Mouse (Mus musculus): Measurements from ENCODE around the gene Corin. TPM values are rescaled to one million over a fixed set of nuclear protein-coding genes. Genes with fewer than 3 reads are reported as not detected.

The Corin gene
- polyA plus RNA-seq, 1 experiment from 2014 or later, result 3.1 TPM

DNA sequence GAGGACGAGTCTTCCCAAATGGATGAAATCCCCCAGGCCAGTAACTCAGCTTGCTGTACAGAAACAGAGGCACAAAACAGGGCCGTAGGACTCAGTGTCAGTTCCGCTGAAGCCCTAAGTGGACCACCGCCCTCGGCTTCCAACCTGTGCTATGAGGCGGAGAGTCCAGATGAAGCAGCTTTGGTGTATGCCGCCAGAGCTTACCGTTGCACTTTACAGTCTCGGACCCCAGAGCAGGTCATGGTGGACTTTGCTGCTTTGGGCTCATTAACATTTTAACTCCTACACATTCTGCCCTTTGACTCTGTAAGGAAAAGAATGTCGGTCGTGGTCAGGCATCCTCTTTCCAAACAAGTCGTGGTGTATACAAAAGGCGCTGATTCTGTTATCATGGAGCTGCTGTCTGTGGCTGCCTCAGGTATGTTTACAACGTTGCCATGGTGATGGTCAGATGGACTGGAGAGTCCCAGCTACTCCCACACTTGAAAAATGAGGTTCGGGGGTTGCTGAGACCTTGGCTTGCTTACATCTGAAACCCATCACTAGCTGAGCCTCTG, 240.0 kb downstream of the Corin start:
- Histone ChIP-seq H3K9ac (ENCODE audit: low read depth, low read length) (no peak overlapping the region), H3K27ac (ENCODE audit: low read depth, low read length) (no peak overlapping the region), H3K4me3 (ENCODE audit: low read depth, low read length) (no peak overlapping the region), H3K4me2 (no peak overlapping the region), H3K36me3 (ENCODE audit: control insufficient read depth, insufficient read depth, low read length) (0 out of 2 replicates have a peak, but pooled peaks cover 4% of the 10 kb centered on the region), H3K27me3 (replicated peaks; ENCODE audit: control insufficient read depth, insufficient read depth, low read length) (no peaks in the 10 kb centered on the region), H3K9me3 (ENCODE audit: control insufficient read depth, low read length) (no peaks in the 10 kb centered on the region), H3K4me1 (replicated peaks; ENCODE audit: control insufficient read depth, insufficient read depth, low read length) (no peaks in the 10 kb centered on the region; the same call in 1 of the 2 replicates)
- 66% methylated on average over 15 of the region's 15 CpGs for WGBS
- DNase-seq (ENCODE audit: low spot score) (no peak), ATAC-seq (replicated peaks; ENCODE audit: low FRiP score) (peak; percentile 52)

DNA sequence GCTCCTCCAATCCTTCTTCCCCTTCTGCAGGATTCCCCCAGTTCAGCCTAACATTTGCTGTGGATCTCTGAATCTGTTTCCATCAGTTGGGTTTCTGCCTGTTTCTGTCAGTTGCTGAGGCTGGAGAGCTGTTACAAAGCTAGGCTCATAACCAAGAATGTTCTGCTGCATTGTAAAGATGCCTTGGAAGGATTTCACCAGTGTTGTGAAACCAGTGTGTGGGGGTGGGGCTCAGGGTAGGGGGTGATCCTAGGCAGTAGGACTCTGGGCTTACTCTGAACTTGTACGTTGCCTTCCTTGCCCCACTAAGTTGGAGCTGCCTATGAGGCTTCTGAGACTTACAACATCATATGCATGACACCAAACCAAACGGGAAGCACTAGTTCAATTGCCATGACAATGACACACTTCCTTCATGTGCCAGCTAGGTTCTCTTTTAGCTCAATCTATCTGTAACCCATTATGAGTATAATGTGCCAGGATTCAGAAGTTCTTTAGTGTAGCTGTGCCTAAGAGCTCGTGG, 242.4 kb downstream of the Corin start:
- H3K36me3 ChIP-seq (ENCODE audit: control insufficient read depth, insufficient read depth, low read length), result no peaks in the 10 kb centered on the region
- no peak overlapping the region for H3K27ac ChIP-seq (ENCODE audit: low read depth, low read length)
- no peaks in the 10 kb centered on the region; the same call in 1 of the 2 replicates for H3K4me1 ChIP-seq (replicated peaks; ENCODE audit: control insufficient read depth, insufficient read depth, low read length)
- DNase-seq (ENCODE audit: low spot score) (no peak), ATAC-seq (replicated peaks; ENCODE audit: low FRiP score) (no peak)
- WGBS, result 84% methylated on average over 3 of the region's 3 CpGs
- H3K4me2 ChIP-seq, result no peak overlapping the region
- H3K9me3 ChIP-seq (ENCODE audit: control insufficient read depth, low read length), result no peaks in the 10 kb centered on the region
- no peaks in the 10 kb centered on the region for H3K27me3 ChIP-seq (replicated peaks; ENCODE audit: control insufficient read depth, insufficient read depth, low read length)
- no peak overlapping the region for H3K9ac ChIP-seq (ENCODE audit: low read depth, low read length)
- no peak overlapping the region for H3K4me3 ChIP-seq (ENCODE audit: low read depth, low read length)

DNA sequence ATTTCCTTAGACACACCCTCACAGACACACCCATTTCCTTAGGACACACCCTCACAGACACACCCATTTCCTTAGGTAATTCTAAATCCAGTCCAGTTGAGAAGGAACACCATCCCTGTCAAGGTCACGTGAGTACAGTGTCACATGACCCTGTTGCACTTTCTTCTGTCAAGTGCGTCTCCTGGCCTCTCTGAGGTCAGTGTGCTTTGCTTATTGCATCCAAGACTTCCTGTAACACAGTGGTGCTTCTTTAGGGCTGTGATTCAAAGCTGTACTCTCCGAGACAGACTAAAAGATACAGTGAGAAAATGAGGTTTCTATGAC, 245.0 kb downstream of the Corin start:
- Histone ChIP-seq H3K9ac (ENCODE audit: low read depth, low read length) (no peak overlapping the region), H3K27me3 (replicated peaks; ENCODE audit: control insufficient read depth, insufficient read depth, low read length) (no peaks in the 10 kb centered on the region), H3K4me3 (ENCODE audit: low read depth, low read length) (no peak overlapping the region), H3K4me1 (replicated peaks; ENCODE audit: control insufficient read depth, insufficient read depth, low read length) (peaks cover 5% of the 10 kb centered on the region), H3K36me3 (ENCODE audit: control insufficient read depth, insufficient read depth, low read length) (no peaks in the 10 kb centered on the region; the same call in 1 of the 2 replicates), H3K9me3 (ENCODE audit: control insufficient read depth, low read length) (no peaks in the 10 kb centered on the region), H3K27ac (ENCODE audit: low read depth, low read length) (no peak overlapping the region), H3K4me2 (no peak overlapping the region)
- DNase-seq (ENCODE audit: low spot score), result no peak
- 71% methylated on average over 3 of the region's 3 CpGs for WGBS
- ATAC-seq (replicated peaks; ENCODE audit: low FRiP score), result no peak

DNA sequence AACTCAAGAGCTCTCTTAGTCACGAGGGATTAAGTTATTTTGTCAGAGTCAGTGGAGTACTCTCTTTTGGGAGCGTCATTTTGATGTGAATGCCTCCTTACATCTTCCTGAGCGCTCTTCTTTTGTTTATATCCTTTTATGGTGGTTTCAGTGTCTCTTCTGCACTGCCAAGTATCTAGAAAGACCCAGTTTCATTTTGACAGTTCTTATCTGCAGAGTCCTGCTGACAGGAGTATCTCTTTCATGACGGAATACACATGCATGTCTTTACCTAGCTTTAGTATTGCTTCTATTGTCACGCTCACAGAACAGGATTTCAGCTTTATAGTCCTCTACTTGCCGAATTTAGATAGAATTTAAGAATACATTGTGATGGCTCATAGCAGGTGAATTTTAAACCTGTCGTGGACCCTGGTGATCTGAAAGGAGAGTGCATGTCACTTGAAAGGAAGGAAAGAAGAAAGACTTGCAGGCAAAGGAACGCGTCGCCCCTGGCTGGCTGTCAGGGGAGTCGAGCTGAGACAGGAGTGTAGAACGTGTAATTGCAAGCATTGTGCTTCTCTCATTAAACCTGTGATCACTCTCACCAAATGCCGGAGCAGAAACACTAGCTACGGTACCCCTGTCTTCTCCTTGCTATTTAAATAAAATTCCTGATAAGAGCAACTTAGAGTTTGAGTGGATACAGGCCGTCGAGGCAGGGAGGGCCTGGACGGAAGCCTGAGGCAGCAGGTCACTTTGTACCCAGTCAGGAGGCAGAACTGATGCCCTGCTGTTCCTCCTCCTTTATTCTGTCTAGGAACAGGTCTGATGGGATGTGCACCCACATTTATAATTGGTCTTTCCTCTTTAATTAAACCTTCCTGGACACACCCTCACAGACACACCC, 245.6 kb downstream of the Corin start:
- no peak overlapping the region for H3K4me2 ChIP-seq
- peak; percentile 64 for ATAC-seq (replicated peaks; ENCODE audit: low FRiP score)
- no peaks in the 10 kb centered on the region for H3K9me3 ChIP-seq (ENCODE audit: control insufficient read depth, low read length)
- WGBS, result 69% methylated on average over 17 of the region's 17 CpGs
- H3K27me3 ChIP-seq (replicated peaks; ENCODE audit: control insufficient read depth, insufficient read depth, low read length), result no peaks in the 10 kb centered on the region
- H3K9ac ChIP-seq (ENCODE audit: low read depth, low read length), result no peak overlapping the region
- H3K27ac ChIP-seq (ENCODE audit: low read depth, low read length), result no peak overlapping the region
- peaks cover 5% of the 10 kb centered on the region for H3K4me1 ChIP-seq (replicated peaks; ENCODE audit: control insufficient read depth, insufficient read depth, low read length)
- DNase-seq (ENCODE audit: low spot score), result no peak
- no peak overlapping the region for H3K4me3 ChIP-seq (ENCODE audit: low read depth, low read length)
- H3K36me3 ChIP-seq (ENCODE audit: control insufficient read depth, insufficient read depth, low read length), result no peaks in the 10 kb centered on the region; the same call in 1 of the 2 replicates

DNA sequence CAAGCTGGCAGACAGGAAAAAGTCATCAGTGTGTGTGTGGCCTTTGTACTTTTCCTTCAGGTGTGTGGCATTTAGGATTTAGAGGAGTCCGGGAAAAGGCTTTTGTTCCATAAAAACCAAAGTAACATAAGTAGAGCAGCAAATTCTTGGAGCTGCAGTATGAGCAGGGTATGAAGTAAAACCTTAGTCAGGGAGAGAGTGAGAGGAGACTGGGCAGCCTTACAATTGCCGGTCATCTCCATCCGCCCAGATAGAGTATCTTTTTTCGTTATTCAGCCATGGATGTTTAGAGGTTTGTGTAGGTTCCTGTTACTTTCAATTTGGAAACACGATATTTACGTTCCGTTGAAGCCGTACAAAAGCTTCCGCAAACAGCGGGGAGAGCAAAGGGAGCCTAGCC, 247.2 kb downstream of the Corin start:
- H3K9ac ChIP-seq (ENCODE audit: low read depth, low read length), result no peak overlapping the region
- ATAC-seq (replicated peaks; ENCODE audit: low FRiP score) (no peak), DNase-seq (ENCODE audit: low spot score) (no peak)
- no peaks in the 10 kb centered on the region; the same call in 1 of the 2 replicates for H3K36me3 ChIP-seq (ENCODE audit: control insufficient read depth, insufficient read depth, low read length)
- WGBS, result 90% methylated on average over 10 of the region's 10 CpGs
- no peak overlapping the region for H3K27ac ChIP-seq (ENCODE audit: low read depth, low read length)
- H3K4me2 ChIP-seq, result no peak overlapping the region
- no peaks in the 10 kb centered on the region for H3K27me3 ChIP-seq (replicated peaks; ENCODE audit: control insufficient read depth, insufficient read depth, low read length)
- no peak overlapping the region for H3K4me3 ChIP-seq (ENCODE audit: low read depth, low read length)
- peaks cover 5% of the 10 kb centered on the region for H3K4me1 ChIP-seq (replicated peaks; ENCODE audit: control insufficient read depth, insufficient read depth, low read length)
- H3K9me3 ChIP-seq (ENCODE audit: control insufficient read depth, low read length), result no peaks in the 10 kb centered on the region

DNA sequence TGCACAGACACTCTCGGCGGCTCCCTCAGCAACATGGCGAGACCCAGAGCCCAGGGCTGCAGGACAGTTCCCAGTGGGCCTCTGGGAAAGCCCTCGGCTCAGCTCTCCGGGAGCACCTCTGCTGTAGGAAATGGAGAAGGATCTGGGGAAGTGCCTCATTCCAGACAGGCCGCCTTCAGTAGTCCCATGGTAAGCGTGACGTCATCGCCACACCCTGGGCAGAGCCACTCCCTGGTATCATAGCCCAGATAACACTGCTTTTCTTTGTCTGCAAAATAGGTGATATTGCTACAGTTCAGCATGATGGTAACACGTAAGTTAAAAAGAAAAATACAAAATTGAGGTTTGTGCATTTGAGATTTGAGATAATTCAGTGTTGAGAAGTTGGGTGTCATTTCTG, 249.3 kb downstream of the Corin start:
- ATAC-seq (replicated peaks; ENCODE audit: low FRiP score) (peak; percentile 78), DNase-seq (ENCODE audit: low spot score) (no peak)
- no peaks in the 10 kb centered on the region for H3K27me3 ChIP-seq (replicated peaks; ENCODE audit: control insufficient read depth, insufficient read depth, low read length)
- 75% methylated on average over 10 of the region's 10 CpGs for WGBS
- H3K9ac ChIP-seq (ENCODE audit: low read depth, low read length), result no peak overlapping the region
- no peak overlapping the region for H3K4me2 ChIP-seq
- no peak overlapping the region for H3K4me3 ChIP-seq (ENCODE audit: low read depth, low read length)
- no peak overlapping the region for H3K27ac ChIP-seq (ENCODE audit: low read depth, low read length)
- H3K9me3 ChIP-seq (ENCODE audit: control insufficient read depth, low read length), result no peaks in the 10 kb centered on the region
- H3K36me3 ChIP-seq (ENCODE audit: control insufficient read depth, insufficient read depth, low read length), result no peaks in the 10 kb centered on the region; the same call in 1 of the 2 replicates
- H3K4me1 ChIP-seq (replicated peaks; ENCODE audit: control insufficient read depth, insufficient read depth, low read length), result peaks cover 5% of the 10 kb centered on the region

DNA sequence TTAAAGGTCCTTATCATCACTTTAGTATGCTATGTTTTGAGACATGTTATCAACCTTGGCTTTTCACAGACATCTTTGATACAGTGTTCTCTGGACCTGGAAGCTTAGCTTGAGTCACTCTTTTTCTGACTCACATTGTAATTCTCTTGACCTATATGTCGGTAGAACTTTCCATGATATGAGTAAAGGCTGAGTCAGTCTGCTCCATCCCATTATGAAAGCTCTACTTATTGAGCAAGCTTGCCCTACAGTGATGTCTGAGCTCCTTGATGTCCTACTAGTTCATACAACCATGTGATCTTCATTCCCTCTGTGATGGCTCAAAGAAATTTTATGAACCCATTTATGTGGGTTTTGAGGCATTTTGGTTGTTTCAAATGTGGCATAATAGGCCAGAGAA, 254.1 kb downstream of the Corin start:
- peaks cover 5% of the 10 kb centered on the region for H3K4me1 ChIP-seq (replicated peaks; ENCODE audit: control insufficient read depth, insufficient read depth, low read length)
- H3K9ac ChIP-seq (ENCODE audit: low read depth, low read length), result no peak overlapping the region
- DNase-seq (ENCODE audit: low spot score), result no peak
- H3K27ac ChIP-seq (ENCODE audit: low read depth, low read length), result no peak overlapping the region
- ATAC-seq (replicated peaks; ENCODE audit: low FRiP score), result no peak
- H3K4me3 ChIP-seq (ENCODE audit: low read depth, low read length), result no peak overlapping the region
- no peaks in the 10 kb centered on the region for H3K27me3 ChIP-seq (replicated peaks; ENCODE audit: control insufficient read depth, insufficient read depth, low read length)
- no peaks in the 10 kb centered on the region for H3K9me3 ChIP-seq (ENCODE audit: control insufficient read depth, low read length)
- no peak overlapping the region for H3K4me2 ChIP-seq
- H3K36me3 ChIP-seq (ENCODE audit: control insufficient read depth, insufficient read depth, low read length), result no peaks in the 10 kb centered on the region
- 74% methylated on average over 1 of the region's 1 CpGs for WGBS

All from liver, embryonic 11.5 days (tissue).